Mouse (Mus musculus) heart, adult 18-20 months (tissue): ENCODE measurements around the gene Gm42372. TPM values are rescaled to one million over a fixed set of nuclear protein-coding genes. Genes with fewer than 3 reads are reported as not detected.
A peak's percentile ranks its signal among the peaks of the same experiment; 100 is the strongest.

Experiments used
- DNase-seq, 2 experiments: peaks; one replicate each; pipeline ENCODE4 v3.0.0; 2021 to 2022; ENCODE audit warnings: mixed read lengths in 1 of 2
- total RNA-seq, 2 experiments: library from RNA; stranded (reverse); gene quantifications; 2 replicates each; pipeline ENCODE4 v1.2.3; 2021

The Gm42372 gene
- total RNA-seq, 2 experiments from 2014 or later: 0.08 TPM; not detected in 1

DNA sequence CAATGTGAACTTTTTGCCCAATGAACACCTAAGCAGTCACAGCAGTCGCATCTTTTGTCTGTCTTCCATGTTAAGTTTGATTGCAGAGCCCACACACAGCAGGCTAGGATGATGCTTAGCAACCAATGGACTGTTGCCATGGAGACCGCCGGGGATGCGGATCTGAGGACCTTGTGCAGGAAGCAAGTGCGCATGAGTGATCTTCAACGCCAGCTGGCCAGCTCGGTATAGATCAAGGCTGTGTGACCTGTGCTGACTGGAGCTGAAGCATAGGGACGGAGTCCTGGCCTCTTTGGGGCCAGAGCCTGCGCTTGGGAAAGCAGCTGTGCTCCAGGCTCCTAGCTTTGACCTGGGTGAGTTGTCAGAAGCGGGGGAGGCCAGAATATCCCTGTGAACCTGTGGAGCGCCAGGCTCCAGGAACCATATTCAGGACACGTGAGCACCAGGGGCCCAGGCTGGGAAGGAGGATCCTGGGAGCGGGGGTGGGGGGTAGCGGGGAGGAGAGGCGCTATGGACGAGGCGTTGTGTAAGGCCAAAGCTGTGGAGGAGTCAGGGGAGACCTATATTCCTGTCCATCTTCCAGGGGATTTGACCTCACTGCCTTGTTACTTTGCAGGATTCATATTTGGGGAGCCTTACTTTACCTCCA lies 23.2 kb upstream of the Gm42372 start, which contains the start of gene Pnmal1:
TSS of gene Pnmal1 (plus strand) at position 141 of the 649 bp plus-strand sequence.
- DNase-seq: no peak

DNA sequence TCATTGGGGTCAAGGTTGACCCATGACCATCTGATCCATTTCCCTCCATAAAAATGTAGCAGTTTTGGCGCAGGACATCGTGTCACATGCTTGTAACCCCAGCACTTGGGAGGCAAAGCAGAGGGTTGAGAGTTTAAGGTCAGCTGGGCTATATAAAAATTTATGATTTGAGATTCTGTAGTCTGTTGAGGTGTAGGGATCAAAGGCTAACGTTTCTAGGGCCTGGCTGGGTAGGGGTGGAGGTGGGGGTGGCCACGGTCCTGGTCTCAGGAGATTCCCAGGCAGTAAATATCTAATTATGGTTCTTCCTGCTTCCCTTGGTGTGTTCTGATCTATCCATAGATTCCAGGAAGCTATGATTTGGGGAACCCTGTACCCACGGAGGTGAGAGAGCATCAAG lies 21.2 kb upstream of the Gm42372 start:
- DNase-seq: no peak

DNA sequence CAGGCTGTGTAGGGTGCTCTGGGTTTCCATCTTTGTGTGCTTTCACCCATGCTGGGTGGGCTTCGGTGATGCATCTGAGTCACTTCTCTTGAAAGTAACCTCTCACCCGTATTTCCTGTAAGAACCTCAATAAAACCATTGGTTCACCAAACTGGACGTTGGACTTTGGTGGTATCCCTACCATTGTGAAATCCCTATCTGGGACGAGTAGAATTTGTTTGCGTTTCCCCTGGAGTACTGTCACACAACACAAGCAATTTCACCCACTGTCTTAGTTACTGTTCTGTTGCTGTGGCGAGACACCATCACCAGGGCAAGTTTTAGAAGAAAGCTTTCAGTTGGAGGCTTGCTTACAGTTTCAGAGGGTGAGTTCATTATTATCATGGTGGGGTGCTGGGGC lies 14.5 kb upstream of the Gm42372 start:
- DNase-seq: no peak

DNA sequence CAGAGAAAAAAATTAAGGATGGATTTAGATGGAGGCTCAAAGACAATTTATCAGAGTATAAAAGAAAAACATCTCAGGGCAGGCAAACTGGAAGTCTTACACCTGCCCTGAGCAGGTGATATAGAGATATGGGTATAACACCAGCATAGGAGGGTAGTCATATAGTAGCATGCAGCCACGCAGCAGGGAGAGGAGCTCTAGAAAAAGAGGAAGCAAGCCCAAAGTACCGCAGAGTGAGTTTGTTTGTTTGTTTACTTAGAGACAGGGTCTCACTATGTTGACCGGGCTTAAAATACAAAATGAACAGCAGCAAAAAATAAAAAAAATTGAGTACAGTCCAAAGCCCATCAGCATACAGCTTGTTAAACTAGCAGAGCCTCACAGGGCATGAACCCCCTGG lies 11.7 kb upstream of the Gm42372 start:
- no peak for DNase-seq

DNA sequence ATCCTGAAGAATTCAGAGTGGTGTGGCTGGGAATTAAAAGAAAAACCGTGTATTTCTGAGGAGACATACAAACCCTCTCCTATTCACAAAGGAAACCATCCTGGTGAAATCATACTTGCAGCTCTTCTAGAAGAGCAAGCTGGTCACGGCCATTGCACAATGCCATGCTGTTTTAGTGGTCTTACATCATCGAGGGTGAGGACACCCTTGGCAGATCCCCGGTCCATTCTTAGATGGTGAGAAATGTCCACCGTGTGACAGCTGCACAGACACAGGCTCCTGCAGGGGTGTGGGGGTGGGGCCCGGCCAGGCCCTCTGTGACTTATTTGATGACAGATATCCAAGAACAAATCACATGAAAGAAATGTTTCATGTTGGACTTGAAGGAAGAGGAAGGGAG lies 8.9 kb upstream of the Gm42372 start:
- DNase-seq: peak; percentile 77 to 86

DNA sequence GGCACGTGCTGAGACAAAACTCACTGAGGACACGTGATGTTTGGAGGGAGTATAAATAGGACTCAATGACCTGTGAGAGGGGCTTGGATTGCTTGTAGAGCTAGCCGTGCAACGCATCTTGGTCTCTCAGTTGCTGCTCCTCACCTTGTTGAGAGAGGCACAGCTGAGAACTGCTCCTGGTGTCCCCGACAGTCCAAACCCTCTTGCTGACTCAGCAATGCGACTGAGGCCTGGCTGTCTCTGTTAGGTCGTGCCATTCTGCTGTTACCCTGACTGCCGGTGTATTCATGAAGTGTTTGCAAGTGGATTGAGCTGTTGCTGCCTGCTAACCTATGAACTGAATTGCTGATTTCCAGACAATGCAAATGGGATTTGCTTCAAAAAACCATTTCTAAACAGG lies 6.6 kb upstream of the Gm42372 start:
- DNase-seq: no peak

DNA sequence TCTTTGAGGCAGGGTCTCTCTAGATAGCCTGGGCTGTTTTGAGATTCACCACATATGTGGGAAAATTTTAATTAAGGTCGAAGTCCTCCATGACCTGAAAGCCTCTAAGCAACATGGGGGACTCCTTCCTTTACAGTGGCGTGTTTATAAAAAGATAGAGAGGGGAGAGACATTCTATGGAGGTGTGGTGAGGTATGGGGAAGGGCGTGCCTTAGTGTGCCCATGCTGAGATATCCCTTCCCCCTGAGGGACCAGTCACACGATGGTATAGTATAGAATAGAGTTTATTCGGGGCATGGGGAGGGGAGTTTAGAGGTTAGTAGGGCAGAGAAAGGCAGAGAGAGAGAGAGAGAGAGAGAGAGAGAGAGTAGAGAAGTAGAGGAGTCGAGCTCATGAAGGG lies 4.7 kb upstream of the Gm42372 start:
- DNase-seq: no peak

DNA sequence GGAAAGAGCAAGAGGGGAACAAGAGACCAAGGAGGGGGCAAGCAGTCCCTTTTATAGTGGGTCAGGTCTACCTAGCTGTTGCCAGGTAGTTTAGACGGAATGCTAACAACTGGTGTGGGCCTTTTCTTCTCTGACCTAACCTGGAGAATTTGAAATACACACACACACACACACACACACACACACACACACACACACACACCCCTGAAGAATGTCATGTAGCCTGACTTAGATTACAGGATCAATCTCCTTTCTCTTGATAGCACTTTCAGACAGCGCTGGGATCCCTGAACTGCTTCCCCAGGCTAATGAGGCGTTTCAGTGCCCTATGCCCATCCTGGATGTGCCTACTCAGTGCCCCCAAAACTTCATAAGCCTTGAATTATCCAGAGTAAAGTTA lies 4.3 kb upstream of the Gm42372 start:
- no peak for DNase-seq

DNA sequence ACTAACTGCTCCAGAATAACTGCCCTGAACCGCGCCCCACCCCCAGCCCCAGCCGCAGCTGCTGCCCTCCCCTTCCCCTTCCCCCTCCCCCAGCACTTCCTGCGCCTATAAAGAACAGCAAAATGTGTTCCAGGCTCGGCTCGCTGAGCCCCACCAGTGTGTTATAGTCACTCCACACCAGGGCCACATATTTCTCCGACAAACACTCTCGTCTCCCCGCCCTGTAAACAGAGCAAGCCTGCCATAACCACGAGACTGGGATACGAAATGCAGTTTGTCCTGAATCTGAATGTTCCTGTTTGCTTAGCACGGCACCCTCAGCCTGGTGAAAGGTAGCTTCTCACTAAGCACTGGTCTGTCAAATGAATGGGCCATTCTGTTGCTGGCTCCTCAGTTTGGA lies 2.5 kb upstream of the Gm42372 start:
- DNase-seq: peak; percentile 37 to 65

DNA sequence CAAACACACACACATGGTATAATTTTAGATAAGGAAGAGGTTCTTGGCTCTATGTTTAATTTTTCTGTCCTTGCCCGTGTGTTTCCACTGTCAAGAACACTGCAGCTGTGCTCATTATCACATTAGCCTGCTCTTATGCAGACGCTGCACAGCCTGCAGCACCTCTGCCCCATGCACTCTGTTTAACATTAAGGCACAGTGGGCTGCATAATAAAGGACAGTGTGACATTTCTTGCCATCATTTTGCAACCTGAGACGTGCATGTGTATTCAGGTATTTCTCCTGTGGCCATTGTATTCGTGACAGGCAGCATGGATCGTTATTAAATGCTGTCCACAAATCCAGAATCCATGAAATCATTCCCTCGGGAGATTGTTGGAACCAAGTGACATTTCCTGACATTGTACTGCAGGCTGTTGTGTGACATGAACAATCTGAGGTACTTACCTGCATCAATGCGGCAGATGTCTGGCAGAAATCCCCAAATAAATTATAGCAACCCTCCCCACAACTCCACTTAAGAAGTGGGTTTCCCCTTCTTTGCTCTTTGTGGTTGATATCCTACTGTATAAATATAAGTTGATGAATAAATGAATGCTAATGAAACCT lies 4.8 kb downstream of the Gm42372 start:
- peak in 1 of 2 experiments; percentile 39 for DNase-seq

DNA sequence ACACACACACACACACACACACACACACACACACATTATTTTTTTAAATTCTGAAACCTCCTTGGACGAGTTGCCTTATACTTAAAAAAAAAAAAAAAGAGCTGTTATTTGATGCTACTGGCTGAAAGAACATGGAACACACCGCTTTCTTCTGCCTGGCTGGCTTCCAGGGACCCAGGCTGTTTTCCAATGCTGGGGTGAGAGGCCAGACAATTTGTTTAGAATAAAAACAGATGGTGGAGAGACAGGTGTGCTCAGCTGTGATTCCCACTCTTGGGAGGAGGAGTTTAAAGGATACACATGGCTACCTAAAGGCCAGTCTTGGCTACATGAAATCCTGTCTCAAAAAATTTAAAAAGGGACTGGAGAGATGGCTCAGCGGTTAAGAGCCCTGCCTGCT lies 5.5 kb downstream of the Gm42372 start:
- DNase-seq: peak; percentile 80 to 82

DNA sequence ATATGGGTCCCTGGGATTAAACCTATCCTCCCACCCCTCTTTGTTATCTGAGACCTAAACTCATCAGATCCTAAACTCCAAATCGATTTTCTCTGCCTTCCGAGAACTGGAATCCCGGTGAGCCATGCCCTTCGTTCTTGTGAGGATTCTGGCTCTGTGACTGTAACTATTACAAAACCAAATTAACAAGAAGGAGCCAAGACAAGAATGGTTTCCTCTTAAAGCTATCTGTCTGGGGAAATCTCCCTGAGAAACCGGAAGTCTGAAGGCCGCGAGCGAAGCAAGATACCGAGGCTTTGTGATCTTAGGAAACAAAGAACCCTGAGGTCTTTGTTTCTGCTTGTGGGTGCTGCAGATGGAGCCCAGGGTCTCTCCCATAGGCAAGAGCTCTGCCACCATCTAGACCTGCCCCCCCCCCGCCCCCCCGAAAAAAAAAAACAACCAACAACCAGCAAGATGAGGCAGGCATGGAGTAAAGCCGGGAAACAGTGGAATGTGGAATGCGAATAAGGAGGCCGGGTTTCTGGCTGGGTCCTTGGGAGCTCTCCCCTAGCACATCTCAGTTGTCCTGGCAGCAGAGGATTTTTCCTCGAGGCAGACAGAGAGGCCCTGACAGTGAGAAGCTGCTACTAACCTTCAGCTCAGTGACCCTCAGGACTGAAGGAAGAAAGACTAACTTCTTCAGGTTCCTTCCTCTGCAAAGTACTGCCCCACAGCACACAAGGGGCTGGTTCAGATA lies 7.3 kb downstream of the Gm42372 start:
- peak; percentile 36 to 41 for DNase-seq

DNA sequence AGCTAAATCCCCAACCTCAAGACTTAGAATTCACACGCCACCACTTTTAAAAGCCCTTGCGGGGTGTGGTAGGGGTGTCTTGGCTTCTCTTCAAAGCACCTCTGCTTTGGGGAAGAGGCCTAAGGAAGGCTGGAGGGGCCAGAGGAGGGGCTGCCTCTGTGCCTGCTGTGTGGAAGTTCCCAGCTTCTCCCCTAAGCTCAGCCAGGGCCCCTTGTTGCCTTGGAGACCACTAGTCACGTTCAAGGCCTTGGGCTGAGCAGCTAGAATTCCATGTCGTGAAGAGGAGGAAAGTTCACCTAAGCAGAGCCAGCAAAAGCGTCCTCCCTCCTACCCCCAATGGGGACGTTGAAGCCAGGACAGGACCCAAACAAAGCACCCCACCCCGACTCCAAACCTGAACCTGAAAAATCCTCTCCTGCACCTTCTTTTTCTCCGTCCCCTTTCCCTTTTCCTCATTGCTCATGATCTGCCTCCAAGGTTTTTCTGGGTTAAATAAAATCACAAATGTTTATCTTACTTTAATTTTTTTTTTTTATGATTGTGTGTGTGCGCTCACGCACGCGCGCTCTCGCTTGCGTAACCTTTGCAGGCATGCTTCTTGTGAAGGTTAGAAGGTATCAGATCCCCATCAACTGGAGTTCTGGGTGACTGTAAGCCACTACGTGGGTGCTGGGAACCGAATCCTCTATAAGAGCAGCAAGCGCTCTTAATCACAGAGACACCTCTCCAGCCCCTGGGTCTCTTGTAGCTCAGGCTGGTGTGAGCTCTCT lies 9.0 kb downstream of the Gm42372 start:
- DNase-seq: no peak

DNA sequence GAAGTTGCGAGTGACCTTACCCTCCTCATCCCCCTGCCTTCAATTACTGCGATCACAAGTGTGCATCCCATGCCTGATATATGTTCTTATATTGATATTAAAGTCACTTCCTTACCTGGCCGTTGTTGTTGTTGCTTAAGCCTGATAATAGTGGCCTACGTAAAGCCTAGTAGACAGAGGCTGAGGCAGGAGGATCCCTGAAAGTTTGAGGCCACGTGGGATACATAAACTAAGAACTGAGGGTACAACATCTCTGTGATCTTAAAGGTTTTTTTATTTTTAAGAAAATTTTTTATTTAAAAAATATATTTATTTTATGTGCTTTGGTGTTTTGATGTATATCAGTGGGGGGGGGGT lies 9.5 kb downstream of the Gm42372 start, which contains the start of gene Ccdc8:
TSS of gene Ccdc8 (plus strand) at position 258 of the 357 bp plus-strand sequence.
- no peak for DNase-seq

DNA sequence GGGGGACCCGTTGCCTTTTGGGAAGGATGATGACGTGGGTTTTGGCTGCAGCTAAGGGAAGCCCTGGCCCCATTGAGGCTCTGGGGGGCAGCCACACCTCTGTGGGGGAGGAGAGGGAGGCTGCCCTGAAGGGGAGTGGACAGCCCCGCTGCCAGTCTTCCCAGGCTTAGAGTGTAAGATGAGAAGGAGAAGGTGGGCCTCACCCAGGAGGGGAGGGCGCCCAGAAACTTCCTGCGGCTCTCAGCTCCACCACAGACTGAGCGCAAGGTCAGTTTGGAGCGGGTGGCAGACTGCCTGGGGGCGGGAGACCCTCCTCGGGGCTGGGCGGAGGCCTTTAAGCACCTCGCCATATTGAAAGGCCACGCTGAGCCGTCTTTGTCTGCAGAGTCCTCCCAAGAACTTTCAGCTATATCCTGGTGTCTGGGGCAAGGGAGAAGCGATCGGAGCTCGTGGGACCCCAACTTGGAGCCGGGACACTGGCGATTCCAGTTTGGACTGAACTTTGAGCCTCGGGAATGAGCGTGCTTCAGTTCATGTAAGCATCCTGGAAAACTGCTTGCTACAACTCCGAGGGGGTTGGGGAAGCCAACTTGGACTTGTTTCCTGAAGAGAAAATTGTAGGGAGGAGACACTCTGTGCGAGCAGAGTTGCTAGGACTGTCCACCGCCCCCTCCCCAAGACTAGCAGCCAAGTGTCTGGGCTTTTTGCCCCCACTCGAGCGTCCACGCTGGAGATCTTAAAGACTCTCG lies 10.9 kb downstream of the Gm42372 start:
- peak; percentile 89 to 92 for DNase-seq

DNA sequence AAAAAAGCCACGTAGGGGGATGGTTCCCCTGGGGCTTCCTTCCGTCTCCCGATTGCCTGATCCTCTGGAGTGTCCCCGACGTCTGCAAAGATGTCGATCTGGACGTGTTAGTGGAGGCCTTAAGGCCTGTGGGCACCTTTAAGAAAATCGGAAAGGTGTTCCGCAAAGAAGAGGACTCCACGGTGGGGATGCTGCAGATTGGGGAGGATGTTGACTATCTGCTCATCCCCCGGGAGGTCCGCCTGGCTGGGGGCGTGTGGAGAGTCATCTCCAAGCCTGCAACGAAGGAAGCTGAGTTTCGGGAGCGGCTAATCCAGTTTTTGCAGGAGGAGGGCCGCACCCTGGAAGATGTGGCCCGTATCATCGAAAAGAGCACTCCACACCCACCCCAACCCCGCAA lies 11.5 kb downstream of the Gm42372 start:
- DNase-seq: peak in 1 of 2 experiments; percentile 52

DNA sequence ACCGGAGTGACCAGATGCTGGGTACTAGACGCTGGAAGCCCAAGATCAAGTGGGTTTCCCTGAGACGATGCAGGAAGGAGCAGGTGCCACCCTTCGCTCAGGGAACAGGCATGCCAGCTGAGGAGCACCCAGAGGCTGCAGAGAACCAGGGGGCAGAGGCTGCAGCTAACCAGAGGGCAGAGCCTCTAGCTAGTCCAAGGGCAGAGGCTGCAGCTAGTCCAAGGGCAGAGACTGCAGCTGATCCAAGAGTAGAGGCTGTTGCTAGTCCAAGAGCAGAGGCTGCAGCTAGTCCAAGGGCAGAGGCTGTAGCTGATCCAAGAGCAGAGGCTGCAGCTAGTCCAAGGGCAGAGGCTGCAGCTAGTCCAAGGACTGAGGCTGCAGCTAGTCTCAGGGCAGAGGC lies 12.5 kb downstream of the Gm42372 start:
- no peak for DNase-seq

DNA sequence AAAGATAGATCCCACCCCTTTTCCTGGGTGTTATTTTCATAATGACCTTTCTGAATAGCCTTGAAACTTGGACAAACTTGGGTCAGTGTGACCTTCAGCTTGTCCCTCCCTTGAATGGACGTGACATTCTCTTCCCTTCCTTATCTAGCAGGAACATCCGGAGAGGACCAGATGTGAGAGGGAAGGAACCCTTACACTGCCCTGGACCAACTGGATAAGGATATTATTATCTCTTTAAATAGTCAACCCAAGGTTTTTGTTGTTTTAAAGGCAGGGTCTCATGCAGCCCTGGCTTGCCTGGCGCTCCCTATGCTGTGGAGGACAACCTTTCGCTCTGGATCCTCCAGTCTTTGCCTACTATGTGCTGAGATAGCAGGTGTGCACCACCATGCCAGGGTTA lies 16.3 kb downstream of the Gm42372 start:
- DNase-seq: no peak

DNA sequence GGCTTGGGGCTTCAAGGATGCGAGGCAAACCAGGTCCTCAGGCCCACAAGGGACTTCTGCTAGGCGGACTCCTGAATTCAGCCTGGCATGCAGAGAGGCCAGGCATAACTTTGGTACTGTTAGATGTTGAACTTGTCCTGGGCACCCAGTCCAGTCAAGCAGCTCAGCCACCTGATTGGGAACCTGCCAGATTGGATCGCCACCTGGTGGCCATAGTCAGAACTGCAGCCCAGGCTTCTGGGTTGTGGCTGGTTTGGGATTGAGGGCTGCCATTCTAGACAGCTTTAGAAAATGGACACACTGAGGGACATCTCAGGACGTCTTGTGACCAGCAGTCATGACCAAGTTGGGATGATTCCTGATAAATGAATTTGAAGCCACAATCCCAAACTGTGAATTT lies 16.8 kb downstream of the Gm42372 start:
- DNase-seq: peak; percentile 82 to 97

DNA sequence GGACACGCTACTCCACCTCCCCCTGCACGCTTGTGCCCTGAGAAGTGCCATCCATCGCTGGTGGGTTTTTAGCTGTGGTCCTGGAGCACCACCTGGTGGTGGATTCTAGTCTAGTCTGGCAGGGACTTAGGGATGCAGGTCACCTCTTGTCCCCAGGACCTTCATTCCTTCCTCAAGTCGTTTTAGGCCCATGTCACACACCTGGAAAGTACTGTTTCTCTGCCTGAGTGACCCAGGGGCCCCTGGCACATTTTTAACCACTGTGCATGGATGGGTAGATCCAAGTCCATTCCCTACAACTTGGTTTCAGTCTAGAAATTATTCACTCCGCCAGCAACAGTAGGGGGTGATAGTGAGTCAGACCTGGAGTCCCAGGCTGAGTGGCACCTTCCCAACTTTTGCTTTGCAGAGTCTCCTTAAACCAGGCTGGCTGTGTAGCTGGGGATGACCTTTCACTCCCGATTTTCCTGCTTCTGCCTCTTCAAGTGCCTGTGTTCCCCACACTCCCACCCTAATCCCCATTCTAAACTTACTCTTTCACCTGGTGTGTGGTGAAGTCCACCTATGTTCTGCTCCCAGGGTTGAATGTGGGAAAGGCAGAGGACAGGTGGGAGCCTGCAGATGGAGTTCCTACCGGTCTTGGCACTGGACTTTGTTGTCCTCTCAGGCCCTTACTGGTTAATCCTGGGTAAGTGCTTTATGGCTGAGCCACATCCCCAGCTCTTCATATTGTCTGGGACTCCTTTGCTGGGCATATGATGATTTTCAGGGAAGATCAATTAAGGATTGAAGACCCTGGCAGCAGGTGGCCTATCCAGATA lies 19.7 kb downstream of the Gm42372 start:
- peak; percentile 81 to 90 for DNase-seq
